Mouse (Mus musculus): ENCODE results near the gene Cdk5r1.

- TF ChIP-seq CTCF (IDR thresholded peaks at IDR 0.05; ENCODE audit: control insufficient read depth, insufficient read depth, low read length), result no peak
- TF ChIP-seq POLR2A (IDR thresholded peaks at IDR 0.05; ENCODE audit: borderline replicate concordance, control insufficient read depth, low read depth, low read length), result no peak
Observed at GRCm38 (mm10) chr11:80503726-80504452, 27.1 kb downstream of the Cdk5r1 start.

Data from bone marrow, adult 2 months (tissue).